Mouse (Mus musculus) heart, embryonic 15.5 days (tissue): ENCODE measurements around the gene Gbx1. TPM values are rescaled to one million over a fixed set of nuclear protein-coding genes. Genes with fewer than 3 reads are reported as not detected.
A peak's percentile ranks its signal among the peaks of the same experiment; 100 is the strongest.
"Not testable (repeated sequence)": the region's sequence is repeated elsewhere in the genome, so short reads cannot be mapped to it uniquely, and the experiment has no call there.

ENCODE experiments used
- ATAC-seq: fragments of 200-750 bp; cut with Nextera tagmentation; replicated peaks from 2 replicates; pipeline ENCODE4 v1.8.0; 2017; ENCODE audit warnings: low read depth, moderate TSS enrichment; ENCODE audit not compliant: insufficient number of reproducible peaks, insufficient read depth, low FRiP score
- H3K27ac ChIP-seq: fragments of 300-500 bp; sonication (generic); 2 replicates; pipeline ENCODE4 v1.5.1; 2015; ENCODE audit warnings: mild to moderate bottlenecking, inconsistent platforms
- H3K27me3 ChIP-seq: fragments of 300-500 bp; sonication (generic); 2 replicates; pipeline ENCODE4 v1.6.1; 2015; ENCODE audit warnings: inconsistent platforms
- H3K36me3 ChIP-seq: fragments of 300-500 bp; sonication (generic); 2 replicates; pipeline ENCODE4 v1.6.1; 2015; ENCODE audit warnings: mild to moderate bottlenecking, inconsistent platforms
- H3K4me1 ChIP-seq: fragments of 300-500 bp; sonication (generic); replicated peaks from 2 replicates; pipeline ENCODE4 v1.6.1; 2015; ENCODE audit warnings: inconsistent platforms
- H3K4me2 ChIP-seq: fragments of 300-500 bp; sonication (generic); 2 replicates; pipeline ENCODE4 v1.6.1; 2015; ENCODE audit warnings: inconsistent platforms, mild to moderate bottlenecking, moderate library complexity
- H3K4me3 ChIP-seq: fragments of 300-500 bp; sonication (generic); 2 replicates; pipeline ENCODE4 v1.5.1; 2015; ENCODE audit warnings: mild to moderate bottlenecking, inconsistent platforms
- H3K9ac ChIP-seq: fragments of 300-500 bp; sonication (generic); 2 replicates; pipeline ENCODE4 v1.6.1; 2015; ENCODE audit warnings: mild to moderate bottlenecking, inconsistent platforms
- H3K9me3 ChIP-seq: fragments of 300-500 bp; sonication (generic); replicated peaks from 2 replicates; pipeline ENCODE4 v1.6.1; 2016; ENCODE audit warnings: inconsistent platforms
- WGBS: fragments of 180-500 bp; shearing (Covaris S2); methylation state at CpG from one replicate; pipeline ENCODE4 v1.1.7; 2015; ENCODE audit warnings: mixed read lengths; 5-methylcytosine and 5-hydroxymethylcytosine counted together
- polyA plus RNA-seq: library from polyadenylated mRNA; unstranded; fragments of >200 nt; fragmentation: Nextera tagmentation; extraction: Ambion mirVana; gene quantifications from 2 replicates; pipeline ENCODE4 v1.2.1, GENCODE M21; 2015

The Gbx1 gene
- polyA plus RNA-seq: not detected in 2 replicates

- peak; percentile 11; the same call in 1 of the 2 replicates for ATAC-seq
- Histone ChIP-seq H3K4me2 (peak within 1 kb of the TSS; percentile 87), H3K9me3 (no peaks in the 10 kb centered on the region), H3K36me3 (no peaks in the 10 kb centered on the region), H3K27me3 (peaks cover 96% of the 10 kb centered on the region), H3K9ac (peak within 1 kb of the TSS; percentile 36; the same call in 1 of the 2 replicates), H3K27ac (no peak within 1 kb of the TSS), H3K4me1 (peaks cover 14% of the 10 kb centered on the region), H3K4me3 (peak within 1 kb of the TSS; percentile 50)
- under 1% methylated on average over 47 of the region's 49 CpGs for WGBS
These were observed at the start of gene Gbx1 for GRCm38 (mm10) chr5:24526889-24527230. TSS of gene Gbx1 (minus strand) at chr5:24527202.

GRCm38 (mm10) chr5:24576801-24577182 is 49.8 kb upstream of the Gbx1 start:
- ATAC-seq: peak; percentile 20; the same call in 1 of the 2 replicates
- under 1% methylated on average over 32 of the region's 32 CpGs for WGBS
- H3K9ac ChIP-seq: peak overlapping the region; percentile 78
- peak overlapping the region; percentile 85 for H3K4me3 ChIP-seq
- H3K4me1 ChIP-seq: peaks cover 14% of the 10 kb centered on the region
- H3K4me2 ChIP-seq: peak overlapping the region; percentile 84
- H3K9me3 ChIP-seq: no peaks in the 10 kb centered on the region
- no peaks in the 10 kb centered on the region for H3K27me3 ChIP-seq
- peaks cover 36% of the 10 kb centered on the region for H3K36me3 ChIP-seq
- H3K27ac ChIP-seq: peak overlapping the region; percentile 82

DNA sequence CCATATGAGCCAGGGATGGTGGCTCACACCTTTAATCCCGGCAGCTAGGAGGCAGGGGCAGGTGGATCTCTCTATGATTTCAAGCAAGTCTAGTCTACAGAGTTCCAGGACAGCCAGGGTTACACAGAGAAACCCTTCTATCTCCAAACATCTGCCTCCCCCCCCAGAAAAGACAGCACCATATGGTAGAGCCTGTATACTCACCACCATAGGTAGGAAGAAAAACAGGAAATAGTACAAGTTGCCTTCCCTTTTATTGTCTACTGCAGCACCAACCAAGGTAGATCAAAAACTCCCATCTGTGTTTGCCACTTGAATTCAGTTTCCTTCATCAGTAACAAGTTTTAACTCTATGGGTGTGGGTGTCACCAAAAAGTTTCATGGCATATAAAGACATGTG is 48.9 kb upstream of the Gbx1 start:
- H3K27ac ChIP-seq: no peak overlapping the region
- 81% methylated on average over 1 of the region's 1 CpGs for WGBS
- H3K36me3 ChIP-seq: peaks cover 44% of the 10 kb centered on the region
- H3K4me1 ChIP-seq: peaks cover 14% of the 10 kb centered on the region
- H3K4me3 ChIP-seq: peak overlapping the region; percentile 85
- no peak overlapping the region for H3K9ac ChIP-seq
- no peaks in the 10 kb centered on the region for H3K27me3 ChIP-seq
- no peaks in the 10 kb centered on the region for H3K9me3 ChIP-seq
- ATAC-seq: no peak
- peak overlapping the region; percentile 84 for H3K4me2 ChIP-seq

GRCm38 (mm10) chr5:24556709-24557108 is 29.7 kb upstream of the Gbx1 start, which contains the start of gene 4931409K22Rik:
TSS of gene 4931409K22Rik (minus strand) at chr5:24556809.
- H3K4me1 ChIP-seq: 0 out of 2 replicates have a peak, but pooled peaks cover 2% of the 10 kb centered on the region
- no peak within 1 kb of the TSS for H3K9ac ChIP-seq
- no peak within 1 kb of the TSS for H3K27ac ChIP-seq
- no peak within 1 kb of the TSS for H3K4me2 ChIP-seq
- H3K4me3 ChIP-seq: no peak within 1 kb of the TSS
- peaks cover 15% of the 10 kb centered on the region; the same call in 1 of the 2 replicates for H3K27me3 ChIP-seq
- 71% methylated on average over 2 of the region's 2 CpGs for WGBS
- no peaks in the 10 kb centered on the region for H3K9me3 ChIP-seq
- ATAC-seq: no peak
- H3K36me3 ChIP-seq: no peaks in the 10 kb centered on the region

- 91% methylated on average over 7 of the region's 7 CpGs for WGBS
- ATAC-seq, H3K9ac ChIP-seq, H3K4me2 ChIP-seq, H3K27ac ChIP-seq, H3K4me3 ChIP-seq, H3K9me3 ChIP-seq, H3K36me3 ChIP-seq: not testable (repeated sequence)
- Histone ChIP-seq H3K27me3 (peaks cover 21% of the 10 kb centered on the region; the same call in 1 of the 2 replicates), H3K4me1 (peaks cover 13% of the 10 kb centered on the region)
These were observed 28.3 kb upstream of the Gbx1 start for GRCm38 (mm10) chr5:24555335-24555734.

- no peaks in the 10 kb centered on the region for H3K36me3 ChIP-seq
- no peak overlapping the region for H3K4me2 ChIP-seq
- ATAC-seq: no peak
- H3K9ac ChIP-seq: no peak overlapping the region
- H3K27ac ChIP-seq: no peak overlapping the region
- peaks cover 13% of the 10 kb centered on the region for H3K4me1 ChIP-seq
- WGBS: 51% methylated on average over 5 of the region's 5 CpGs
- no peaks in the 10 kb centered on the region for H3K9me3 ChIP-seq
- H3K4me3 ChIP-seq: no peak overlapping the region
- H3K27me3 ChIP-seq: peaks cover 34% of the 10 kb centered on the region
These were observed 26.7 kb upstream of the Gbx1 start for GRCm38 (mm10) chr5:24553621-24554244.

DNA sequence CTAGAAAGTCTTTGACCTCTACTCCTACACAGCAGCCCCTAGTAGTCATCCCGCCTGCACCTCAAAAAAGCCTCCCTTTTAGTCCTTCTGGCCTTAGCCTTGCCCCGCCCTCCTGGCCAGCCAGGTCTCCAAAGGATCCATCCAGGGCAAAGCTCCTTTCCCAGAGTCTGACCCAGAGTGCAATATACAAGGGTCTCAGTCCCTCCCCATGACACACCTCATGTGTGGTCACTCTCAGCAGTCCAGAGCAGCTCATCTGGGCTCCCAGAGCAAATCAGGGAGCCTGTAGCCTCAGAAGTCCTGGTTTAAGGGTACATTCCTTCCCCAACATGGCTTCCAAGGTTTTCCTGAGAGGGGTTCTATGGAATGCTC is 24.3 kb upstream of the Gbx1 start:
- Histone ChIP-seq H3K4me3 (0 out of 2 replicates have a peak overlapping the region, but pooled peaks have one; percentile 9), H3K36me3 (no peaks in the 10 kb centered on the region), H3K27ac (no peak overlapping the region), H3K27me3 (peaks cover 37% of the 10 kb centered on the region), H3K4me2 (peak overlapping the region; percentile 48), H3K9ac (no peak overlapping the region), H3K4me1 (peaks cover 13% of the 10 kb centered on the region), H3K9me3 (no peaks in the 10 kb centered on the region)
- no peak for ATAC-seq
- 58% methylated on average over 2 of the region's 2 CpGs for WGBS

DNA sequence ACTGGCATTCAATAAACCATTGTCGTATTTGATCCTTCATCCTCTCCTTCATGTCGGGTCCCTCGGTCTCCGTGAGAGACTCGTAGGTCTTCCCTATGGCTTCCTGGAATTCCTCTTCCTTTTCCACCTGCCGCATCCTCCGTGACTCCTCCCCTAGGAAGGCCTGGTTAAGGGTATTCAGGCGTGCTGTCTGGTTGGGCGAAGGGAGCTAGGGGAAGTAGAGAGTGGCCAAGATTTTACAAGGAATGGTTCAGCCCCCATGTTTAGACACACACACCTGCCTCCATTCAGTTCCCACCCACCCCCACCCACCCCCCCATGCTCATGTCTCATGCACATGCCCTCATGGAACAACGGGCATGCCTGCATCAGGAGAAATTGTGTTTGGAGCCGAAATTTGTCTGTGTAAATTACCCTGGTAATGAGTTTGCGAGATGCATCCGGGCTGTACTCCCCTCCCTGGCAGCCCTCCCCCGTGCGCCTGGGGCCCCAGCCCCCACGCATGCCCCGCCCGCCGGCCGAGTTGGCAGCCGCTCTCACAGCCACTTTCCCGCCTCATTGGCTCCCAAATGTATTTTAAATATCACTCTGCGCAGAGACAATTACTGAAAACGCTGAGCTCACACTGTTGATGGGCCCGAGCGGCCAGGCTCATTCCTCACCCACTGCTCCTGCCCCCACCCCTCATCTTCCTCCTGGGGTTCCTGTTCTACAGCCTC is 23.8 kb upstream of the Gbx1 start:
- H3K27ac ChIP-seq: no peak overlapping the region
- no peak overlapping the region for H3K9ac ChIP-seq
- H3K4me1 ChIP-seq: peaks cover 13% of the 10 kb centered on the region
- H3K36me3 ChIP-seq: no peaks in the 10 kb centered on the region
- no peaks in the 10 kb centered on the region for H3K9me3 ChIP-seq
- ATAC-seq: no peak
- WGBS: 28% methylated on average over 26 of the region's 26 CpGs
- peak overlapping the region; percentile 48 for H3K4me2 ChIP-seq
- H3K4me3 ChIP-seq: 0 out of 2 replicates have a peak overlapping the region, but pooled peaks have one; percentile 9
- peaks cover 37% of the 10 kb centered on the region for H3K27me3 ChIP-seq

DNA sequence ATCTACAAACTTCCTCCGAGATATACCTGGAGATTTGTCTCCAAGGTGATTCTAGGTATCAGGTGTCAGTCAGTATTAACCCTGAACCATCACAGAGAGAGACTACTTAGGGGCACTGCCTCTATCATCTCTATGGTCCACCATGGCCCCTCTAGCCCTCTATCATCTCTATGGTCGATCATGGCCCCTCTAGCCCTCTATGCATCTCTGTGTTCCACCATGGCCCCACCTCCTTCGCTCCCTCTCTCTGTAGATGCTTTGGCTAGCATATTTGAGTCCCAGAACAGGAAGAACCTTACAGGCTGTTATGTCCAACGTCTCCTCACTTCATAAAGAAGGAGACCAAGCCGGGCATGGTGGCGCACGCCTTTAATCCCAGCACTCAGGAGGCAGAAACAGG is 15.6 kb upstream of the Gbx1 start:
- no peak for ATAC-seq
- no peak overlapping the region for H3K4me2 ChIP-seq
- H3K9ac ChIP-seq: no peak overlapping the region
- H3K27ac ChIP-seq: no peak overlapping the region
- H3K9me3 ChIP-seq: no peaks in the 10 kb centered on the region
- 0 out of 2 replicates have a peak, but pooled peaks cover under 1% of the 10 kb centered on the region for H3K27me3 ChIP-seq
- no peak overlapping the region for H3K4me3 ChIP-seq
- peaks cover 24% of the 10 kb centered on the region for H3K4me1 ChIP-seq
- 77% methylated on average over 7 of the region's 7 CpGs for WGBS
- no peaks in the 10 kb centered on the region for H3K36me3 ChIP-seq

DNA sequence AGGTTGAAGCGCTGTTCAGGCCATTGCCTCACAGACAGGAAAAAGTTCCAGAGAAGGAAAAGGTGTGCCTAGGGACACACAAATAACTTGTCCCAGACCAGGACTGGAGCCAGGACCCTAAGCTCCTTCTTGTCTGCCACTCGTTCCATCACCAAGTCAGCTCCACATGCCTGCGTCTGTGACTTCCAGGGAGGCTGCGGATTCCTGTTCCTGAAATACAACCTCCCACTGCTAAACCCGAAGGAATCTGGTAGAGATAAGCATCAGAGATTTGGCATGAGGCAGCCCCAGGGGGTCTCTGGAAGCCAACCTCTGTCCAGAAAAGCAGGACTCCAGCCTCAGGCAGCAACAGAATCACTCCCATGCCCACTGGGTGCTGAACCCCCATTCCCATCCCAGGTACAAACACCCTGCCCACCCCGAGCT is 14.2 kb upstream of the Gbx1 start:
- ATAC-seq: no peak; the same call in 1 of the 2 replicates
- H3K9ac ChIP-seq: peak overlapping the region; percentile 44
- peaks cover 24% of the 10 kb centered on the region for H3K4me1 ChIP-seq
- H3K27me3 ChIP-seq: peaks cover 7% of the 10 kb centered on the region; the same call in 1 of the 2 replicates
- no peaks in the 10 kb centered on the region for H3K36me3 ChIP-seq
- H3K4me2 ChIP-seq: peak overlapping the region; percentile 76
- WGBS: 7% methylated on average over 6 of the region's 6 CpGs
- peak overlapping the region; percentile 44 for H3K4me3 ChIP-seq
- no peaks in the 10 kb centered on the region for H3K9me3 ChIP-seq
- H3K27ac ChIP-seq: peak overlapping the region; percentile 90

DNA sequence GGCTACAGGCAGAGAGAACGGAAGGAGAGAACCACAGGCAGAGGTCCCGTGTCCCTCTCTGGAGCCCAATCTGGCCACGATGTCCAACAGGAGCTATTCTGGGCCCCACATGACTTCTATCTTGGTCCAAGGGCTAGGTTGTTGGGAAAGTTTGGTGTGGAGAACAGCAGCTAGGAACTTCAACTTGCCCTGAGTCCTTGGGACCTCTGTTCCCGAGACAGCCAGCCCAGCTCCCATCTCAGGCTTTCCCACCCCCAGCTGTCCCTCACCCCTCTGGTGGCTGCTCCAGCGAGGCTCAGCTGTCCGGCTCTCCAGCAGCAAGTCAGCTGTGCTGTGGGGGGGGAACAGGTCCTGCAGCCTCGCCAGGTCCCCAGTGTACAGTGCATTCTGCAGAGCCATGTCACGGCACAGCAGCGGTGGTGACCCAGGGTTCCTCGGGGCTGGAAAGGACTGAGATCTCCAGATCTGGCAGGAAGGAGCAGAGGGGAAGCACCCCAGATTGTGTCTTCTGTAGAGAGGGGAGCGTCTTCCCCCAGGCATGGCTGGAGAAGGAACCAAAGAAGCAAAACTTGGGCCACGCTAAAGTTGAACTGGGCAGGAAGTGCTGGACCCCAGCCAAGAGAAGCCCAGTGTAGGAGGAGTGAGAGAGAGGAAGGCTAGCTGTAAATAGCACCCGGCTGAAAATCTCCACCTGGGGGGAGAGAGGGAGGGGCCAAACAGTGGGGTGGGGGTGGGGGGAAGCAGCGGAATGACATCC is 13.6 kb upstream of the Gbx1 start, which contains the start of gene Asb10:
TSS of gene Asb10 (minus strand) at position 592 of the 757 bp plus-strand sequence.
- peak; percentile 86 for ATAC-seq
- Histone ChIP-seq H3K27ac (peak within 1 kb of the TSS; percentile 90), H3K4me1 (peaks cover 24% of the 10 kb centered on the region), H3K4me3 (peak within 1 kb of the TSS; percentile 44), H3K4me2 (peak within 1 kb of the TSS; percentile 76), H3K27me3 (peaks cover 10% of the 10 kb centered on the region; the same call in 1 of the 2 replicates), H3K9me3 (no peaks in the 10 kb centered on the region), H3K9ac (peak within 1 kb of the TSS; percentile 44), H3K36me3 (no peaks in the 10 kb centered on the region)
- WGBS: 9% methylated on average over 14 of the region's 14 CpGs
